Mouse (Mus musculus) liver, embryonic 14.5 days (tissue): ENCODE results near the gene Trim2. TPM values are rescaled to one million over a fixed set of nuclear protein-coding genes. Genes with fewer than 3 reads are reported as not detected.

Experiments
- ATAC-seq: fragments of 200-750 bp; cut with Nextera tagmentation; 2 replicates; pipeline ENCODE4 v1.8.0; 2017; ENCODE audit warnings: moderate number of reproducible peaks, mild to moderate bottlenecking, moderate library complexity; ENCODE audit not compliant: insufficient read depth
- DNase-seq, 3 experiments: peaks; one replicate each; pipeline ENCODE4 v3.0.0-alpha.2; 2012 to 2013; ENCODE audit warnings: low read depth in 3 of 3, low spot score in 3 of 3
- H3K27ac ChIP-seq: fragments of 300-500 bp; sonication (generic); 2 replicates; pipeline ENCODE4 v1.5.1; 2014; ENCODE audit warnings: moderate library complexity, mild to moderate bottlenecking, control low read depth, inconsistent platforms
- H3K27me3 ChIP-seq: fragments of 300-500 bp; sonication (generic); 2 replicates; pipeline ENCODE4 v1.6.1; 2014; ENCODE audit warnings: mild to moderate bottlenecking, low read length, moderate library complexity; ENCODE audit not compliant: control insufficient read depth, insufficient read depth
- H3K36me3 ChIP-seq: fragments of 300-500 bp; sonication (generic); replicated peaks from 2 replicates; pipeline ENCODE4 v1.6.1; 2014; ENCODE audit warnings: low read depth; ENCODE audit not compliant: control insufficient read depth, insufficient read depth
- H3K4me1 ChIP-seq, 2 experiments: fragments of 200-500 bp in 1 of 2; fragments of 300-500 bp in 1 of 2; sonication (generic) in 1 of 2; replicated peaks; 2 replicates each; pipeline ENCODE4 v1.6.1; 2012 to 2014; ENCODE audit warnings: antibody characterized with exemption in 1 of 2, inconsistent platforms in 1 of 2, low read length in 1 of 2; ENCODE audit not compliant: control insufficient read depth in 2 of 2, insufficient read depth in 2 of 2
- H3K4me2 ChIP-seq: fragments of 300-500 bp; sonication (generic); 2 replicates; pipeline ENCODE4 v1.6.1; 2014; ENCODE audit warnings: low read depth, mild to moderate bottlenecking, control low read depth, moderate library complexity
- H3K4me3 ChIP-seq, 2 experiments: fragments of 200-500 bp in 1 of 2; fragments of 300-500 bp in 1 of 2; sonication (generic) in 1 of 2; 2 replicates each; pipeline ENCODE4 v1.5.1; 2012 to 2014; ENCODE audit warnings: low read depth in 2 of 2, low read length in 2 of 2, mild to moderate bottlenecking in 2 of 2, control low read depth in 1 of 2, inconsistent platforms in 1 of 2, moderate library complexity in 1 of 2; ENCODE audit not compliant: insufficient read depth in 1 of 2
- H3K9ac ChIP-seq: fragments of 300-500 bp; sonication (generic); replicated peaks from 2 replicates; pipeline ENCODE4 v1.6.1; 2014; ENCODE audit warnings: mild to moderate bottlenecking, control low read depth, moderate library complexity
- H3K9me3 ChIP-seq: fragments of 300-500 bp; sonication (generic); 2 replicates; pipeline ENCODE4 v1.6.1; 2016; ENCODE audit warnings: low read length, mixed read lengths; ENCODE audit not compliant: control insufficient read depth
- CTCF ChIP-seq: IDR thresholded peaks from 2 replicates; pipeline ENCODE4 v1.5.1; 2016; ENCODE audit warnings: antibody characterized with exemption, low read depth, control low read depth
- EP300 ChIP-seq: IDR thresholded peaks from 2 replicates; pipeline ENCODE4 v1.6.1; 2016; ENCODE audit warnings: antibody characterized with exemption, low read depth
- WGBS: fragments of 180-500 bp; shearing (Covaris S2); extraction: QIAGEN DNeasy Blood & Tissue Kit; methylation state at CpG from one replicate; pipeline ENCODE4 v1.1.7; 2014; ENCODE audit not compliant: insufficient replicate concordance; 5-methylcytosine and 5-hydroxymethylcytosine counted together
- polyA plus RNA-seq, 2 experiments: library from polyadenylated mRNA; depleted of rRNA in 1 of 2; stranded (reverse) in 1 of 2; unstranded in 1 of 2; fragments of >200 nt; fragmentation: Nextera tagmentation in 1 of 2; extraction: Ambion mirVana in 1 of 2; gene quantifications; 2 replicates each; pipeline versions ENCODE4 v1.2.1 to v1.2.3; 2012 to 2014

Trim2 gene
- polyA plus RNA-seq (2012; rRNA removed) (2.1 and 2.5 TPM in 2 replicates), polyA plus RNA-seq (2014; fragmentation: Nextera tagmentation; extraction: Ambion mirVana) (3.5 and 4.7 TPM in 2 replicates)

- H3K4me1 ChIP-seq, result peaks cover 0 to 2% of the 10 kb centered on the region in 2 experiments; a peak in 1 of 4 replicates
- H3K9ac ChIP-seq, result no peak within 1 kb of the TSS
- H3K4me3 ChIP-seq, result no peak within 1 kb of the TSS
- TF ChIP-seq EP300, result no peak
- TF ChIP-seq CTCF, result no peak
- H3K27ac ChIP-seq, result no peak within 1 kb of the TSS
- 73% methylated on average over 3 of the region's 3 CpGs for WGBS
- peaks cover 35% of the 10 kb centered on the region for H3K27me3 ChIP-seq
- no peak within 1 kb of the TSS for H3K4me2 ChIP-seq
- no peak for ATAC-seq
- no peak for DNase-seq
- no peaks in the 10 kb centered on the region for H3K36me3 ChIP-seq
- no peaks in the 10 kb centered on the region for H3K9me3 ChIP-seq
Observed at GRCm38 (mm10) chr3:84306777-84307176, at the start of gene Trim2. Trim2 (minus strand) TSS chr3:84306877.

- ATAC-seq, result peak; percentile 81
- Histone ChIP-seq H3K27ac (no peak overlapping the region), H3K4me2 (no peak overlapping the region; the same call in 1 of the 2 replicates), H3K4me1 (peaks cover 14% of the 10 kb centered on the region in 2 experiments), H3K27me3 (no peaks in the 10 kb centered on the region), H3K9ac (no peak overlapping the region), H3K36me3 (no peaks in the 10 kb centered on the region), H3K4me3 (no peak overlapping the region), H3K9me3 (no peaks in the 10 kb centered on the region)
- DNase-seq, result peak; percentile 63 to 70 (median 66)
- TF ChIP-seq EP300 (no peak), CTCF (peak; percentile 61)
- WGBS, result 35% methylated on average over 12 of the region's 12 CpGs
Observed at GRCm38 (mm10) chr3:84355930-84356689, 49.4 kb upstream of the Trim2 start.

- no peaks in the 10 kb centered on the region for H3K36me3 ChIP-seq
- DNase-seq, result peak; percentile 59 to 66 (median 59)
- TF ChIP-seq CTCF (peak; percentile 91), EP300 (0 out of 2 replicates have a peak, but pooled peaks have one; percentile 10)
- 22% methylated on average over 5 of the region's 5 CpGs for WGBS
- no peaks in the 10 kb centered on the region for H3K9me3 ChIP-seq
- no peak overlapping the region for H3K4me2 ChIP-seq
- peaks cover 26 to 40% of the 10 kb centered on the region in 2 experiments for H3K4me1 ChIP-seq
- peaks cover 11% of the 10 kb centered on the region for H3K27me3 ChIP-seq
- H3K9ac ChIP-seq, result 0 out of 2 replicates have a peak overlapping the region, but pooled peaks have one; percentile 9
- H3K4me3 ChIP-seq, result no peak overlapping the region
- ATAC-seq, result no peak
- H3K27ac ChIP-seq, result no peak overlapping the region
Observed at GRCm38 (mm10) chr3:84352353-84353034, 45.8 kb upstream of the Trim2 start.

- peaks cover 22% of the 10 kb centered on the region for H3K27me3 ChIP-seq
- H3K9ac ChIP-seq, result no peak overlapping the region
- DNase-seq (peak; percentile 86 to 89 (median 87)), ATAC-seq (peak; percentile 97)
- peaks cover 20 to 34% of the 10 kb centered on the region in 2 experiments for H3K4me1 ChIP-seq
- WGBS, result 16% methylated on average over 6 of the region's 6 CpGs
- no peak overlapping the region for H3K27ac ChIP-seq
- no peaks in the 10 kb centered on the region for H3K36me3 ChIP-seq
- peak overlapping the region; percentile 37; the same call in 1 of the 2 replicates for H3K4me2 ChIP-seq
- TF ChIP-seq CTCF (no peak), EP300 (peak; percentile 99)
- no peaks in the 10 kb centered on the region for H3K9me3 ChIP-seq
- no peak overlapping the region for H3K4me3 ChIP-seq
Observed at GRCm38 (mm10) chr3:84350311-84350710, 43.6 kb upstream of the Trim2 start.

- Histone ChIP-seq H3K9me3 (no peaks in the 10 kb centered on the region), H3K4me2 (peak overlapping the region; percentile 37; the same call in 1 of the 2 replicates), H3K9ac (no peak overlapping the region), H3K27ac (no peak overlapping the region), H3K27me3 (peaks cover 22% of the 10 kb centered on the region), H3K36me3 (no peaks in the 10 kb centered on the region), H3K4me3 (no peak overlapping the region), H3K4me1 (peaks cover 20 to 37% of the 10 kb centered on the region in 2 experiments)
- ATAC-seq (no peak), DNase-seq (no peak)
- TF ChIP-seq CTCF (no peak), EP300 (no peak)
- WGBS, result 76% methylated on average over 10 of the region's 10 CpGs
Observed at GRCm38 (mm10) chr3:84349771-84350170, 43.1 kb upstream of the Trim2 start.
